Mouse (Mus musculus) limb, embryonic 15.5 days (tissue): ENCODE measurements around the gene Ttc28. TPM values are rescaled to one million over a fixed set of nuclear protein-coding genes. Genes with fewer than 3 reads are reported as not detected.

Experiments
- ATAC-seq: fragments of 200-750 bp; cut with Nextera tagmentation; 2 replicates; pipeline ENCODE4 v1.8.0; 2017; ENCODE audit warnings: low read depth, moderate TSS enrichment; ENCODE audit not compliant: insufficient number of reproducible peaks, low FRiP score, low TSS enrichment
- H3K27ac ChIP-seq: fragments of 300-500 bp; sonication (generic); 2 replicates; pipeline ENCODE4 v1.5.1; 2015; ENCODE audit warnings: moderate library complexity, mild to moderate bottlenecking, inconsistent platforms
- H3K27me3 ChIP-seq: fragments of 300-500 bp; sonication (generic); 2 replicates; pipeline ENCODE4 v1.6.1; 2015; ENCODE audit warnings: inconsistent platforms
- H3K36me3 ChIP-seq: fragments of 300-500 bp; sonication (generic); 2 replicates; pipeline ENCODE4 v1.6.1; 2015; ENCODE audit warnings: inconsistent platforms
- H3K4me1 ChIP-seq: fragments of 300-500 bp; sonication (generic); 2 replicates; pipeline ENCODE4 v1.6.1; 2015; ENCODE audit warnings: inconsistent platforms
- H3K4me2 ChIP-seq: fragments of 300-500 bp; sonication (generic); 2 replicates; pipeline ENCODE4 v1.6.1; 2015; ENCODE audit warnings: mild to moderate bottlenecking, inconsistent platforms
- H3K4me3 ChIP-seq: fragments of 300-500 bp; sonication (generic); 2 replicates; pipeline ENCODE4 v1.5.1; 2015; ENCODE audit warnings: mild to moderate bottlenecking, inconsistent platforms
- H3K9ac ChIP-seq: fragments of 300-500 bp; sonication (generic); 2 replicates; pipeline ENCODE4 v1.6.1; 2015; ENCODE audit warnings: inconsistent platforms
- H3K9me3 ChIP-seq: fragments of 300-500 bp; sonication (generic); 2 replicates; pipeline ENCODE4 v1.6.1; 2016; ENCODE audit warnings: inconsistent platforms
- WGBS: fragments of 180-500 bp; shearing (Covaris S2); methylation state at CpG from one replicate; pipeline ENCODE4 v1.1.7; 2015; 5-methylcytosine and 5-hydroxymethylcytosine counted together
- polyA plus RNA-seq: library from polyadenylated mRNA; unstranded; fragments of >200 nt; fragmentation: Nextera tagmentation; extraction: Ambion mirVana; gene quantifications from 2 replicates; pipeline ENCODE4 v1.2.1, GENCODE M21; 2015

Ttc28 gene
- polyA plus RNA-seq, 1 experiment from 2014 or later: 14.7 TPM

GRCm38 (mm10) chr5:111059140-111059921 is 179.7 kb downstream of the Ttc28 start:
- 44% methylated on average over 11 of the region's 11 CpGs for WGBS
- no peaks in the 10 kb centered on the region for H3K36me3 ChIP-seq
- H3K27ac ChIP-seq: peak overlapping the region; percentile 47
- H3K4me3 ChIP-seq: no peak overlapping the region
- peaks cover 48% of the 10 kb centered on the region for H3K4me1 ChIP-seq
- H3K4me2 ChIP-seq: no peak overlapping the region
- H3K9me3 ChIP-seq: no peaks in the 10 kb centered on the region
- ATAC-seq: no peak
- H3K27me3 ChIP-seq: no peaks in the 10 kb centered on the region
- no peak overlapping the region for H3K9ac ChIP-seq

- 60% methylated on average over 6 of the region's 6 CpGs for WGBS
- H3K4me3 ChIP-seq: no peak overlapping the region
- no peaks in the 10 kb centered on the region for H3K27me3 ChIP-seq
- H3K4me2 ChIP-seq: no peak overlapping the region
- no peak overlapping the region for H3K27ac ChIP-seq
- no peaks in the 10 kb centered on the region for H3K9me3 ChIP-seq
- no peak overlapping the region for H3K9ac ChIP-seq
- ATAC-seq: no peak
- H3K36me3 ChIP-seq: no peaks in the 10 kb centered on the region
- peaks cover 43% of the 10 kb centered on the region for H3K4me1 ChIP-seq
Observed at GRCm38 (mm10) chr5:111060246-111060745, 180.7 kb downstream of the Ttc28 start.

GRCm38 (mm10) chr5:111063155-111063554 is 183.6 kb downstream of the Ttc28 start:
- no peak overlapping the region for H3K4me2 ChIP-seq
- 86% methylated on average over 3 of the region's 3 CpGs for WGBS

GRCm38 (mm10) chr5:111063991-111064390 is 184.4 kb downstream of the Ttc28 start:
- no peak for ATAC-seq

More at GRCm38 (mm10) chr5:111063155-111063554, 183.6 kb downstream of the Ttc28 start:
- ATAC-seq: no peak
- H3K4me3 ChIP-seq: no peak overlapping the region
- no peaks in the 10 kb centered on the region for H3K9me3 ChIP-seq
- no peaks in the 10 kb centered on the region for H3K36me3 ChIP-seq
- no peaks in the 10 kb centered on the region for H3K27me3 ChIP-seq
- H3K27ac ChIP-seq: no peak overlapping the region
- H3K4me1 ChIP-seq: peaks cover 30% of the 10 kb centered on the region
- H3K9ac ChIP-seq: no peak overlapping the region

GRCm38 (mm10) chr5:111065770-111066169 is 186.2 kb downstream of the Ttc28 start:
- no peaks in the 10 kb centered on the region for H3K27me3 ChIP-seq
- no peaks in the 10 kb centered on the region for H3K36me3 ChIP-seq
- no peak for ATAC-seq
- H3K27ac ChIP-seq: no peak overlapping the region
- peaks cover 10% of the 10 kb centered on the region for H3K4me1 ChIP-seq
- no peaks in the 10 kb centered on the region for H3K9me3 ChIP-seq
- H3K4me2 ChIP-seq: no peak overlapping the region
- H3K4me3 ChIP-seq: no peak overlapping the region
- 78% methylated on average over 4 of the region's 4 CpGs for WGBS
- H3K9ac ChIP-seq: no peak overlapping the region

More at GRCm38 (mm10) chr5:111063991-111064390, 184.4 kb downstream of the Ttc28 start:
- no peak overlapping the region for H3K27ac ChIP-seq
- H3K9me3 ChIP-seq: no peaks in the 10 kb centered on the region
- H3K4me2 ChIP-seq: no peak overlapping the region
- H3K36me3 ChIP-seq: no peaks in the 10 kb centered on the region
- WGBS: 78% methylated on average over 3 of the region's 3 CpGs
- H3K27me3 ChIP-seq: no peaks in the 10 kb centered on the region
- H3K9ac ChIP-seq: no peak overlapping the region
- peaks cover 22% of the 10 kb centered on the region for H3K4me1 ChIP-seq
- H3K4me3 ChIP-seq: no peak overlapping the region

GRCm38 (mm10) chr5:111069503-111069902 is 189.9 kb downstream of the Ttc28 start:
- no peaks in the 10 kb centered on the region for H3K9me3 ChIP-seq
- no peak for ATAC-seq
- no peaks in the 10 kb centered on the region for H3K27me3 ChIP-seq
- 89% methylated on average over 5 of the region's 5 CpGs for WGBS
- H3K4me2 ChIP-seq: no peak overlapping the region
- no peak overlapping the region for H3K4me3 ChIP-seq
- H3K4me1 ChIP-seq: peaks cover 17% of the 10 kb centered on the region
- H3K9ac ChIP-seq: no peak overlapping the region
- no peaks in the 10 kb centered on the region for H3K36me3 ChIP-seq
- no peak overlapping the region for H3K27ac ChIP-seq

GRCm38 (mm10) chr5:111069931-111070330 is 190.3 kb downstream of the Ttc28 start:
- H3K36me3 ChIP-seq: no peaks in the 10 kb centered on the region
- no peaks in the 10 kb centered on the region for H3K27me3 ChIP-seq
- H3K27ac ChIP-seq: no peak overlapping the region
- H3K9me3 ChIP-seq: no peaks in the 10 kb centered on the region
- no peak overlapping the region for H3K9ac ChIP-seq
- H3K4me1 ChIP-seq: peaks cover 15% of the 10 kb centered on the region
- WGBS: 77% methylated on average over 5 of the region's 5 CpGs
- ATAC-seq: no peak
- no peak overlapping the region for H3K4me2 ChIP-seq
- no peak overlapping the region for H3K4me3 ChIP-seq

- 71% methylated on average over 6 of the region's 6 CpGs for WGBS
- H3K36me3 ChIP-seq: no peaks in the 10 kb centered on the region
- H3K4me3 ChIP-seq: no peak overlapping the region
- H3K9ac ChIP-seq: no peak overlapping the region
- no peak overlapping the region for H3K4me2 ChIP-seq
- H3K27ac ChIP-seq: no peak overlapping the region
- H3K4me1 ChIP-seq: peaks cover 15% of the 10 kb centered on the region
- H3K27me3 ChIP-seq: no peaks in the 10 kb centered on the region
- ATAC-seq: no peak
- no peaks in the 10 kb centered on the region for H3K9me3 ChIP-seq
Observed at GRCm38 (mm10) chr5:111070361-111070760, 190.8 kb downstream of the Ttc28 start.

GRCm38 (mm10) chr5:111073316-111073736 is 193.7 kb downstream of the Ttc28 start:
- ATAC-seq: no peak
- no peak overlapping the region for H3K4me3 ChIP-seq
- 44% methylated on average over 6 of the region's 6 CpGs for WGBS
- 0 out of 2 replicates have a peak overlapping the region, but pooled peaks have one; percentile 3 for H3K4me2 ChIP-seq
- no peak overlapping the region for H3K27ac ChIP-seq
- H3K9me3 ChIP-seq: no peaks in the 10 kb centered on the region
- H3K36me3 ChIP-seq: no peaks in the 10 kb centered on the region
- peaks cover 6% of the 10 kb centered on the region for H3K4me1 ChIP-seq
- H3K27me3 ChIP-seq: no peaks in the 10 kb centered on the region
- H3K9ac ChIP-seq: no peak overlapping the region

GRCm38 (mm10) chr5:111074050-111074449 is 194.4 kb downstream of the Ttc28 start:
- no peaks in the 10 kb centered on the region for H3K27me3 ChIP-seq
- WGBS: 61% methylated on average over 7 of the region's 7 CpGs
- peaks cover 6% of the 10 kb centered on the region for H3K4me1 ChIP-seq

GRCm38 (mm10) chr5:111075841-111076240 is 196.2 kb downstream of the Ttc28 start:
- Histone ChIP-seq H3K4me3 (no peak overlapping the region), H3K27me3 (no peaks in the 10 kb centered on the region), H3K4me1 (peaks cover 6% of the 10 kb centered on the region), H3K36me3 (no peaks in the 10 kb centered on the region), H3K4me2 (no peak overlapping the region), H3K9ac (no peak overlapping the region), H3K27ac (no peak overlapping the region), H3K9me3 (no peaks in the 10 kb centered on the region)
- no peak for ATAC-seq
- 61% methylated on average over 5 of the region's 5 CpGs for WGBS

More at GRCm38 (mm10) chr5:111074050-111074449, 194.4 kb downstream of the Ttc28 start:
- no peak for ATAC-seq
- H3K4me3 ChIP-seq: no peak overlapping the region
- H3K27ac ChIP-seq: no peak overlapping the region
- no peak overlapping the region for H3K4me2 ChIP-seq
- no peaks in the 10 kb centered on the region for H3K36me3 ChIP-seq
- H3K9me3 ChIP-seq: no peaks in the 10 kb centered on the region
- no peak overlapping the region for H3K9ac ChIP-seq

GRCm38 (mm10) chr5:111077261-111077660 is 197.7 kb downstream of the Ttc28 start:
- no peak overlapping the region for H3K4me3 ChIP-seq
- ATAC-seq: no peak
- peaks cover 6% of the 10 kb centered on the region for H3K4me1 ChIP-seq
- H3K4me2 ChIP-seq: no peak overlapping the region
- H3K27me3 ChIP-seq: no peaks in the 10 kb centered on the region
- no peaks in the 10 kb centered on the region for H3K9me3 ChIP-seq
- H3K27ac ChIP-seq: no peak overlapping the region
- no peak overlapping the region for H3K9ac ChIP-seq
- no peaks in the 10 kb centered on the region for H3K36me3 ChIP-seq
- WGBS: 67% methylated on average over 9 of the region's 9 CpGs
